Mouse (Mus musculus): Measurements from ENCODE around the gene Hist1h2ak. TPM values are rescaled to one million over a fixed set of nuclear protein-coding genes. Genes with fewer than 3 reads are reported as not detected.

The Hist1h2ak gene
- polyA plus RNA-seq (2017; shearing (Covaris generic)) = not detected

GRCm38 (mm10) chr13:21753524-21754285, at the start of gene Hist1h2ak, which contains the start of gene Hist1h2bn:
Gene Hist1h2ak, minus strand, starts transcription at chr13:21753827.
Gene Hist1h2bn, plus strand, starts transcription at chr13:21754123.

GRCm38 (mm10) chr13:21786899-21787629, 33.4 kb upstream of the Hist1h2ak start, which contains the start of the genes Hist1h2an and Hist1h2bp:
Gene Hist1h2an, minus strand, starts transcription at chr13:21787218.
Gene Hist1h2bp, plus strand, starts transcription at chr13:21787461.

GRCm38 (mm10) chr13:21783255-21783617, 29.6 kb upstream of the Hist1h2ak start, which contains the start of gene Hist1h3i:
Gene Hist1h3i, minus strand, starts transcription at chr13:21783370.

GRCm38 (mm10) chr13:21779767-21780731, 26.4 kb upstream of the Hist1h2ak start, which contains the start of gene Hist1h1b:
Gene Hist1h1b, minus strand, starts transcription at chr13:21780625.

GRCm38 (mm10) chr13:21750159-21751017, 3.2 kb downstream of the Hist1h2ak start, which contains the start of gene Hist1h4k:
Gene Hist1h4k, minus strand, starts transcription at chr13:21750505.

GRCm38 (mm10) chr13:21734906-21735767, 18.5 kb downstream of the Hist1h2ak start, which contains the start of gene Hist1h4j:
Gene Hist1h4j, plus strand, starts transcription at chr13:21735064.

GRCm38 (mm10) chr13:21721757-21722372, 31.8 kb downstream of the Hist1h2ak start, which contains the start of gene Hist1h2bm:
Gene Hist1h2bm, plus strand, starts transcription at chr13:21722044.

GRCm38 (mm10) chr13:21717397-21718357, 36.0 kb downstream of the Hist1h2ak start, which contains the start of gene Hist1h3h:
Gene Hist1h3h, plus strand, starts transcription at chr13:21717659.

GRCm38 (mm10) chr13:21715864-21716539, 37.6 kb downstream of the Hist1h2ak start, which contains the start of the genes Hist1h2bl and Hist1h2ai:
Gene Hist1h2bl, minus strand, starts transcription at chr13:21716143.
Gene Hist1h2ai, plus strand, starts transcription at chr13:21716422.

Other genes with a start within 250 kb of the Hist1h2ak start
- 2.6 TPM for gene Zkscan8, start 222.7 kb downstream of the Hist1h2ak start, polyA plus RNA-seq (2017; shearing (Covaris generic))
- not detected for gene Olfr1366, start 211.0 kb downstream of the Hist1h2ak start, polyA plus RNA-seq (2017; shearing (Covaris generic))
- 0.35 TPM for gene Olfr1535, start 193.9 kb downstream of the Hist1h2ak start, polyA plus RNA-seq (2017; shearing (Covaris generic))
- gene Olfr1364, start 172.1 kb downstream of the Hist1h2ak start, polyA plus RNA-seq (2017; shearing (Covaris generic)) = not detected
- gene Olfr1362, start 139.8 kb downstream of the Hist1h2ak start, polyA plus RNA-seq (2017; shearing (Covaris generic)) = not detected
- gene Olfr11, start 111.3 kb downstream of the Hist1h2ak start, polyA plus RNA-seq (2017; shearing (Covaris generic)) = not detected
- not detected for gene Olfr1361, start 90.4 kb downstream of the Hist1h2ak start, polyA plus RNA-seq (2017; shearing (Covaris generic))
- 0.26 TPM for gene Olfr1360, start 76.4 kb downstream of the Hist1h2ak start, polyA plus RNA-seq (2017; shearing (Covaris generic))
- gene Olfr1359, start 55.7 kb downstream of the Hist1h2ak start, polyA plus RNA-seq (2017; shearing (Covaris generic)) = not detected
- not detected for gene Hist1h2bl, start 37.7 kb downstream of the Hist1h2ak start, polyA plus RNA-seq (2017; shearing (Covaris generic))
- not detected for gene Hist1h2ai, start 37.4 kb downstream of the Hist1h2ak start, polyA plus RNA-seq (2017; shearing (Covaris generic))
- gene Hist1h3h, start 36.2 kb downstream of the Hist1h2ak start, polyA plus RNA-seq (2017; shearing (Covaris generic)) = 3.6 TPM
- gene Hist1h2bm, start 31.8 kb downstream of the Hist1h2ak start, polyA plus RNA-seq (2017; shearing (Covaris generic)) = not detected
- 0.93 TPM for gene Hist1h4j, start 18.8 kb downstream of the Hist1h2ak start, polyA plus RNA-seq (2017; shearing (Covaris generic))
- gene Hist1h4k, start 3.3 kb downstream of the Hist1h2ak start, polyA plus RNA-seq (2017; shearing (Covaris generic)) = 15.4 TPM
- gene Hist1h2bn, start 296 bp upstream of the Hist1h2ak start, polyA plus RNA-seq (2017; shearing (Covaris generic)) = not detected
- gene Hist1h1b, start 26.8 kb upstream of the Hist1h2ak start, polyA plus RNA-seq (2017; shearing (Covaris generic)) = not detected
- not detected for gene Hist1h3i, start 29.5 kb upstream of the Hist1h2ak start, polyA plus RNA-seq (2017; shearing (Covaris generic))
- gene Hist1h2an, start 33.4 kb upstream of the Hist1h2ak start, polyA plus RNA-seq (2017; shearing (Covaris generic)) = not detected
- gene Hist1h2bp, start 33.6 kb upstream of the Hist1h2ak start, polyA plus RNA-seq (2017; shearing (Covaris generic)) = not detected
- gene Hist1h2bq, start 56.4 kb upstream of the Hist1h2ak start, polyA plus RNA-seq (2017; shearing (Covaris generic)) = 4.2 TPM
- gene Hist1h2ao, start 56.6 kb upstream of the Hist1h2ak start, polyA plus RNA-seq (2017; shearing (Covaris generic)) = not detected
- gene Hist1h4m, start 57.9 kb upstream of the Hist1h2ak start, polyA plus RNA-seq (2017; shearing (Covaris generic)) = not detected
- 20.0 TPM for gene Hist1h4n, start 78.4 kb upstream of the Hist1h2ak start, polyA plus RNA-seq (2017; shearing (Covaris generic))
- 30.1 TPM for gene Hist1h2ap, start 79.7 kb upstream of the Hist1h2ak start, polyA plus RNA-seq (2017; shearing (Covaris generic))
- gene Hist1h2br, start 79.9 kb upstream of the Hist1h2ak start, polyA plus RNA-seq (2017; shearing (Covaris generic)) = 4.6 TPM
- 2.4 TPM for gene Zfp184, start 191.3 kb upstream of the Hist1h2ak start, polyA plus RNA-seq (2017; shearing (Covaris generic))
- gene Pom121l2, start 227.4 kb upstream of the Hist1h2ak start, polyA plus RNA-seq (2017; shearing (Covaris generic)) = not detected

Data from effector memory CD4-positive, alpha-beta T cell, adult 7 months (primary cell).